Mouse (Mus musculus) CD4-positive, CD25-positive, alpha-beta regulatory T cell, adult 9 weeks (primary cell): ENCODE results near the gene Ablim2. TPM values are rescaled to one million over a fixed set of nuclear protein-coding genes. Genes with fewer than 3 reads are reported as not detected.

Experiments
- polyA plus RNA-seq: library from polyadenylated mRNA; unstranded; fragments of 100-300 nt; shearing (Covaris generic); gene quantifications from one replicate; pipeline ENCODE4 v1.2.1, GENCODE M21; 2017

The Ablim2 gene
- 2.5 TPM for polyA plus RNA-seq

DNA sequence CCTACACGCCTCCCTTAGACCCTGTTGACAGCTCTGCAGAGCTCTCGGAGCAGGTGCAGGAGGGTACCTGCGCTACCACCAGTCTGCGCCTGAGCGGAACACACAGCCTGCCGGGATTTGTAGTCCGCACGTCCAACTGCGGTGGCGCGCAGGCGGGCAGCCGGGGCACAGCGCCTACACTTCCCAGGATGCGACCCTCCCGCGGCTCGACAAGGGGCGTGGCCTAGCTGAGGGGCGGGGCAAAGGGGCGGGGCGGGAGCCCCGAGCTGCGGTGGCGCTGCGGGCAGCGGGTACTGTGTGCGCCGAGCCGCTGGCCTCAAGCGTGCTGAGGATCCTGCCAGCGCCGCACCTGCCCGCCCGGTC, at the start of gene Ablim2:
TSS of gene Ablim2 (plus strand) at position 242 of the 363 bp plus-strand sequence.

DNA sequence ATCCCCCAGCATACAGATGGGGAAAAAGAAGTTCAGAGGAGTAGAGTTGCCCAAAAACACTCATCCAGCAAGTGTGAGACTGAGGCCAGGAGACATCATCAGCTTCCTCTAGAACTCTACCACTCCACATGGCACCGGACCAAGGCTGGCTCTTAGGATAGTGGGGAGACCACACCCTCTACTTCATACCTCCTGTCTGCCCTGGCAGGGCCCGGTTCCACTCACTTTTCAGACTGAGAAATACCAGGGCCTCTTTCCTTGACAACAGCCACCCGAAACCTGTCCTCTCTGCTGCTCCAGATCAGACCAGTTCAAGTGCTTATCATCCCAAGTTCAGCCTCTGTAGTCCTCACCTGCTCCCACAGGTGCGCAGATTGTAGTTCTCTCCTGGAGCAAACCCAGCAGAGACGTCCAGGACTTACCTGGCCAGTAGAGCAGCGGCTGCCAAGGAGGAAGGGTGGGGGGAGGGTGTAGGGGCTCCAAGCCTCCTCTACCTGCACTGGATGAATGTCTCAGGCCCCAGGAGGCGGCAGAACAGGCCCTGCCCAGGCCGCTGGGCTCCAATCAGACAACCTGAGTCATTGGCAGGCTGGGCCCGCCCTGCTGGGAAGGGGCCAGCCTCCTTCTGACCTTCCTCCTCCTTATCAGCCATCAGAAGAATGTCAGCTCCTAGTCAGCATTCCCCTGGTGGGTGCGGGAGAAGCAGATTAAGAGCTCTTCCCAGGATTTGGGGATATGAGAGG, 18.0 kb upstream of the Ablim2 start, which contains the start of gene Sh3tc1:
TSS of gene Sh3tc1 (minus strand) at position 452 of the 743 bp plus-strand sequence.

DNA sequence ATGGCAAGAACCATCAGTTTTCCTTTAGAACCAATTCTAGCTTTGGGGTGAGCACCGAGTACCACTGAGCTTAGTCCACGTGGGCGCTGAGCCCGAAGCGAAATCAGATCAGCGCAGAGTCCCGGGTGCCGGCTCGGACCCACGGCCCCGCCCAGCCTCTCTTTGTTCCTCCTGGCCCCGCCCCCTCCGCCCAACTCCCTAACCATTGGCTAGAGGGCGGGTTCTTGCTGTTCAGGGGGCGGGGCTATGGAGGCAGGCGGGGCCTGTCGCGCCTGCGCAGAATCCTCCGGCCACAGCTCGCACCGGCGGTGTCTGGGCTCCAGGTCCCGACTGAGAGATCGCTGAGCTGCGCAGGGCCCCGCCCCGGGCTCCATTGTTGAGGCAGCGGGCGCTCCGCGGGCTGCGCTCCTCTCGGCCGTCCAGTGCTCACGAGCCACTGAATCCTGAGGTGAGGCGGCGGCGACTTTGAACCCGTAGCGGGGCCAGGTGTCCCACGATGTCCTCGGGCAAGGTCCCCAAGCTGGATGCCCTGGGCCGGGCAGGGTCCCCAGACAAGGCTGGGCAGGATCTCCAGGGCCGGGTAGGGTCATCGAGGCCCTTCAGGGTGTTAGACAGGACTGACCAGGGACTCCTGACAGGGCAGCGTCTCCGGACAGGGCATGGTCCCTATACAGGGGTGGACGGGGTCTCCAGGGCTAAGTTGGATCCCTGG, 135.6 kb downstream of the Ablim2 start, which contains the start of gene Afap1:
TSS of gene Afap1 (plus strand) at position 227 of the 712 bp plus-strand sequence.

Other genes with a start within 250 kb of the Ablim2 start
- not detected for gene Cpz, start 232.2 kb upstream of the Ablim2 start, polyA plus RNA-seq
- 10.1 TPM for gene Trmt44, start 182.8 kb upstream of the Ablim2 start, polyA plus RNA-seq
- gene Acox3, start 174.8 kb upstream of the Ablim2 start, polyA plus RNA-seq = 53.9 TPM
- not detected for gene Htra3, start 78.1 kb upstream of the Ablim2 start, polyA plus RNA-seq
- gene Sh3tc1, start 17.9 kb upstream of the Ablim2 start, polyA plus RNA-seq = 6.1 TPM
- gene Afap1, start 135.4 kb downstream of the Ablim2 start, polyA plus RNA-seq = 11.0 TPM